Mouse (Mus musculus) CD4-positive, CD25-positive, alpha-beta regulatory T cell, adult 4 months (primary cell): ENCODE data around the gene Arpc5. TPM values are rescaled to one million over a fixed set of nuclear protein-coding genes. Genes with fewer than 3 reads are reported as not detected.

Experiments
- ATAC-seq: one replicate; pipeline ENCODE4 v1.8.0; 2017
- polyA plus RNA-seq, 2 experiments: library from polyadenylated mRNA; unstranded; fragments of 100-300 nt; shearing (Covaris generic); gene quantifications; one replicate each; pipeline ENCODE4 v1.2.1; 2017

Arpc5 gene
- polyA plus RNA-seq, 2 experiments from 2014 or later = 479 to 556 TPM

GRCm38 (mm10) chr1:152817027-152817769 is 50.9 kb downstream of the Arpc5 start:
- ATAC-seq = no peak

GRCm38 (mm10) chr1:152817794-152818193 is 51.5 kb downstream of the Arpc5 start:
- no peak for ATAC-seq

GRCm38 (mm10) chr1:152819558-152819957 is 53.2 kb downstream of the Arpc5 start:
- no peak for ATAC-seq

GRCm38 (mm10) chr1:152820911-152821695 is 54.8 kb downstream of the Arpc5 start:
- no peak for ATAC-seq

GRCm38 (mm10) chr1:152821746-152822145 is 55.4 kb downstream of the Arpc5 start:
- ATAC-seq = no peak

- no peak for ATAC-seq
These were observed 57.9 kb downstream of the Arpc5 start for GRCm38 (mm10) chr1:152824206-152824605.

Other genes with a start within 250 kb of the Arpc5 start
- gene Apobec4, start 16.0 kb upstream of the Arpc5 start, polyA plus RNA-seq = not detected
- gene Rgl1, start 191 bp upstream of the Arpc5 start, polyA plus RNA-seq = under 1 TPM; 0.09 to 0.19 TPM
- gene Ncf2, start 33.7 kb downstream of the Arpc5 start, polyA plus RNA-seq = 1 to 10 TPM; 2.9 to 6.9 TPM
- gene Smg7, start 136.1 kb downstream of the Arpc5 start, polyA plus RNA-seq = 10 to 100 TPM; 36.1 to 43.5 TPM
- under 1 TPM; 0.78 to 0.80 TPM for gene Nmnat2, start 188.5 kb downstream of the Arpc5 start, polyA plus RNA-seq